Mouse (Mus musculus) gastrocnemius, adult 2 months (tissue): ENCODE data around the gene H2afy. TPM values are rescaled to one million over a fixed set of nuclear protein-coding genes. Genes with fewer than 3 reads are reported as not detected.

Experiments
- DNase-seq: peaks from one replicate; pipeline ENCODE4 v3.0.0; 2022
- H3K27ac ChIP-seq: fragments of 200-600 bp; 2 replicates; pipeline ENCODE4 v1.8.1; 2022; ENCODE audit warnings: mild to moderate bottlenecking
- H3K4me3 ChIP-seq: fragments of 200-600 bp; 2 replicates; pipeline ENCODE4 v1.8.1; 2022; ENCODE audit warnings: mild to moderate bottlenecking, moderate library complexity
- CTCF ChIP-seq: fragments of 200-600 bp; IDR thresholded peaks from 2 replicates; pipeline ENCODE4 v1.8.1; 2022; ENCODE audit warnings: antibody characterized with exemption, mild to moderate bottlenecking, moderate library complexity
- intact Hi-C: fragments of 180-260 bp; cut with DNase I; formaldehyde crosslinking; loops from one replicate; pipeline ENCODE4 v1.15.1; 2025
- total RNA-seq, 2 experiments: library from RNA; stranded (reverse); gene quantifications; 2 replicates each; pipeline ENCODE4 v1.2.3; 2021

Gene H2afy
- total RNA-seq, 2 experiments from 2014 or later: 64.1 to 69.2 TPM

- Histone ChIP-seq H3K4me3 (no peak overlapping the region), H3K27ac (no peak overlapping the region)
- no peak for DNase-seq
- intact Hi-C loops: no loop called here
- TF ChIP-seq CTCF: no peak
Observed at GRCm38 (mm10) chr13:56142382-56143150, 6.4 kb upstream of the H2afy start.

- no peak overlapping the region for H3K4me3 ChIP-seq
- TF ChIP-seq CTCF: no peak
- intact Hi-C loops: no loop called here
- DNase-seq: no peak
- no peak overlapping the region for H3K27ac ChIP-seq
Observed at GRCm38 (mm10) chr13:56139167-56139751, 3.1 kb upstream of the H2afy start.

- Histone ChIP-seq H3K4me3 (peak overlapping the region; percentile 98), H3K27ac (peak overlapping the region; percentile 97)
- intact Hi-C loops: loop anchor here (1.0 kb wide), 1 partner anchor 16 kb away; no protein-coding TSS in a partner anchor
- peak; percentile 95 for DNase-seq
- no peak for TF ChIP-seq CTCF
Observed at GRCm38 (mm10) chr13:56135231-56136052, 719 bp downstream of the H2afy start.

GRCm38 (mm10) chr13:56134631-56135181, 1.5 kb downstream of the H2afy start:
- DNase-seq: peak; percentile 62
- TF ChIP-seq CTCF: no peak
- intact Hi-C loops: loop anchor here (1.0 kb wide), 1 partner anchor 17 kb away; no protein-coding TSS in a partner anchor

GRCm38 (mm10) chr13:56134031-56134430, 2.1 kb downstream of the H2afy start:
- Histone ChIP-seq H3K4me3 (peak overlapping the region; percentile 98), H3K27ac (peak overlapping the region; percentile 97)
- no peak for DNase-seq
- no peak for TF ChIP-seq CTCF
- intact Hi-C loops: no loop called here

More at GRCm38 (mm10) chr13:56134631-56135181, 1.5 kb downstream of the H2afy start:
- H3K4me3 ChIP-seq: peak overlapping the region; percentile 98
- H3K27ac ChIP-seq: peak overlapping the region; percentile 97

GRCm38 (mm10) chr13:56132941-56133340, 3.2 kb downstream of the H2afy start:
- TF ChIP-seq CTCF: no peak
- peak overlapping the region; percentile 98 for H3K4me3 ChIP-seq
- DNase-seq: peak; percentile 49
- intact Hi-C loops: loop anchor here (2.0 kb wide), 1 partner anchor 14 kb away; no protein-coding TSS in a partner anchor
- peak overlapping the region; percentile 97 for H3K27ac ChIP-seq

- intact Hi-C loops: loop anchor here (2.0 kb wide), 1 partner anchor 14 kb away; no protein-coding TSS in a partner anchor
- TF ChIP-seq CTCF: no peak
- peak; percentile 67 for DNase-seq
- Histone ChIP-seq H3K4me3 (peak overlapping the region; percentile 98), H3K27ac (peak overlapping the region; percentile 75)
Observed at GRCm38 (mm10) chr13:56132326-56132936, 3.7 kb downstream of the H2afy start.

- no peak for TF ChIP-seq CTCF
- no peak overlapping the region for H3K27ac ChIP-seq
- intact Hi-C loops: no loop called here
- H3K4me3 ChIP-seq: no peak overlapping the region
- peak; percentile 9 for DNase-seq
Observed at GRCm38 (mm10) chr13:56130544-56130943, 5.6 kb downstream of the H2afy start.

- peak; percentile 10 for DNase-seq
- Histone ChIP-seq H3K4me3 (no peak overlapping the region), H3K27ac (0 out of 2 replicates have a peak overlapping the region, but pooled peaks have one; percentile 12)
- intact Hi-C loops: no loop called here
- no peak for TF ChIP-seq CTCF
Observed at GRCm38 (mm10) chr13:56129578-56129977, 6.6 kb downstream of the H2afy start.

GRCm38 (mm10) chr13:56129014-56129413, 7.1 kb downstream of the H2afy start:
- no peak for TF ChIP-seq CTCF
- DNase-seq: peak; percentile 12
- intact Hi-C loops: no loop called here
- Histone ChIP-seq H3K4me3 (no peak overlapping the region), H3K27ac (no peak overlapping the region)

- TF ChIP-seq CTCF: no peak
- no peak overlapping the region for H3K27ac ChIP-seq
- H3K4me3 ChIP-seq: no peak overlapping the region
- DNase-seq: peak; percentile 10
- intact Hi-C loops: no loop called here
Observed at GRCm38 (mm10) chr13:56125632-56126031, 10.5 kb downstream of the H2afy start.

GRCm38 (mm10) chr13:56123075-56123474, 13.1 kb downstream of the H2afy start:
- no peak overlapping the region for H3K4me3 ChIP-seq
- DNase-seq: peak; percentile 53
- intact Hi-C loops: no loop called here
- H3K27ac ChIP-seq: peak overlapping the region; percentile 63
- TF ChIP-seq CTCF: no peak
